Mouse (Mus musculus) gastrocnemius, adult 18-20 months (tissue): ENCODE measurements around the gene Nkiras1. TPM values are rescaled to one million over a fixed set of nuclear protein-coding genes. Genes with fewer than 3 reads are reported as not detected.
"Not testable (repeated sequence)": the region's sequence is repeated elsewhere in the genome, so short reads cannot be mapped to it uniquely, and the experiment has no call there.

Source experiments
- DNase-seq: peaks from one replicate; pipeline ENCODE4 v3.0.0; 2021; ENCODE audit warnings: low spot score
- long read RNA-seq, 2 experiments: library from polyadenylated mRNA; stranded (forward); transcript quantifications; one replicate each; pipeline ENCODE4 v2.0.0; 2021
- total RNA-seq, 2 experiments: library from RNA; stranded (reverse); gene quantifications; 2 replicates each; pipeline ENCODE4 v1.2.3; 2021

Gene Nkiras1
- 10 to 100 TPM; 35.7 to 38.0 TPM for total RNA-seq
- long read RNA-seq, experiment 1, full-length matches to known transcripts: 45 of 56 reads
- long read RNA-seq, experiment 1, partial matches to known transcripts: 2 of 56 reads
- long read RNA-seq, experiment 1, other reads (novel, unspliced or antisense): 9 of 56 reads
- long read RNA-seq, experiment 2, full-length matches to known transcripts: 26 of 37 reads
- long read RNA-seq, experiment 2, partial matches to known transcripts: 1 of 37 reads
- long read RNA-seq, experiment 2, other reads (novel, unspliced or antisense): 10 of 37 reads

DNA sequence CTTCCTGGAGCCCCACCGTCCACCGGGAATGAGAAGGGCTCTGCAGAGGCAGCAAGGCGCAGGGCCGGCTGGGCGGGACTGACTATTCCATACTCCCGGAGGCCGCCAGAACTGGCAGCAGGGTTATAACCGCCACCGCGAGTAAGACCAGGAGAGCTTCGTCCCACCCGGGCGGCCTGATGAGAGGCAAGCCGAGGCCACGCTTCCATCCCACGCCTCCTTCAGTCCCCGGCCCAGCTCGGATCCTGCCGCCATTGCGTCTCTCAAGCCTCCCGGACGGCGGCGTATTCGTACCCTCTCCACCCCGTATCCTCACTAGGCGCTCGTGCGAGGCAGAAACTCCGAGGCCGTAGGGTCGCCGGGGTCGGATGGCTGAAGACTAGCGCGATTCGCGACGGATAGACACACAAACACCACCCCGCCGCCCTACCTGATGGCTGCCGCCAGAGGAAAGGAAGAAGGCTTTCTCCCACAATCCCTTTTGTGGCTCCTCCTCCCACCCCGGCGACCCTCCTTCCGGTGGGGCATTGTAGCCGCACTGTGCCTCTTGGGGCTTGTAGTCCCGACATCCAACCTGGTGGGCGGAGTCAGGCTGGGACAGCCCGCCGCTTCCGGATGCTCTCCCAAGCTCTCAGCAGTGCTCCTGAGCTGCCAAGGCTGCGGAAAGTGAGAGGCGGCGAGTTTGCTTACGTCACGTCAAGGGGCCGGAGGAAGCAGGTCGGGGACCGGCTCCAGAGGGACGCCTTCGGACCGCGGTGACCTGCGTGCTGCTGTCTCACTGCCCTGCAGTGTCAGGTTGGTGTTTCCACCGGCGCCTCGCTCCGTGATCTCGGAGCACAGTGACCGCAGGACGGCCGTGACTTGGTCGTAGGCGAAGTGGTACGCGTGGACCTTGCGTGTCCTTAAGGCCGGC lies at the start of gene Nkiras1, which contains the start of gene Rpl15:
TSS of gene Nkiras1 (plus strand) at position 608 of the 913 bp plus-strand sequence.
TSS of gene Rpl15 (minus strand) at position 863 of the 913 bp plus-strand sequence.
- peak; percentile 99 for DNase-seq

DNA sequence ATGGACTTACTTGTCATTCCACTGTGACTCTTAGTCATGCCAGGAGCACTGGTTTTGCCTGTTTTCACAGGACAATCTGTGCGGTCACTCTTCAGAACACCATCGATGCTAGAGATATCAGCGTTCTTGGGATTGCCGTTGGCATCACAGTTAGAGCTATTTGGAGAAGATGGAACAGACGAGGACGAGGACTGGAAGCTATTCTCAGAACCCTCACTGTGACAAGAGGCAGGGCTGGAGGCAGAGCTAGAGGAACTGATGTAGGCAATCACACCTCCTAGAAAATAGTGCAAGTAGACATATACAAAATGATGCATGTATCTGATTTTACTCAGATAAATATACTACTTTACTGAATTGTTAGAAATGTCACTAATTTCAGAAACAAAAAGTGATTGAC lies 49.0 kb upstream of the Nkiras1 start:
- no peak for DNase-seq

DNA sequence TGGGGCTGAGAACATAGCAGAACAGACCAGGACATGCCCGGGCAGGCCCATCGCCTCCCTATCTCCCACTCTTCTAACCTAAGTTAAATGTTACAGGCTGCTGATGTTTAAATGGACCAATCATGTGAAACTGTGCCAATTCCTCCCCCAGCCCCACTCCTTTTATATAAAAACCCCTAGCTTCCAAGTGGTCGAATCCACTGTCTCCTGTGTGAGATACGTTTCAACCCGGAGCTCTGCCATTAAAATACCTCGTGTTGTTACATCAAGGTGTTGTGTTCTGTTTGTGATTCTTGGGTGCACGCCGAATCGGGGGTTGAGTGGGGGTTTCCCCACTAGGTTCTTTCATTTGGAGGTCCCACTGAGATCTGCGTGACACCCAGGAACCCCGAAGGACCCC lies 45.5 kb upstream of the Nkiras1 start:
- not testable (repeated sequence) for DNase-seq

DNA sequence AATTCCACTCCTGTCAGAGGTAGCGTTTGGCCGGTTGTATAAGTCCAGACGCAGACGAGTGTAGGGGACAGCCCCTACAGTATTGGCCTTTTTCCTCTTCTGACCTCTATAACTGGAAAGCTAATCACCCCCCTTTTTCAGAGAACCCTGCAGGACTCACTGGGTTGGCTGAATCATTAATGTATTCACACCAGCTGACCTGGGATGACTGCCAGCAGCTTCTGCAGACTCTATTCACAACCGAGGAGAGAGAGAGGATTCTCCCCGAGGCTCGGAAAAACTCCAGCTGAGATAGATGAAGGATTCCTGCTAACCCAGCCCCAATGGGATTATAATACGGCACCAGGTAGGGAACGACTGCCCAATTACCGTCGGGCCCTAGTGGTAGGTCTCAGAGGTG lies 44.8 kb upstream of the Nkiras1 start:
- DNase-seq: not testable (repeated sequence)

DNA sequence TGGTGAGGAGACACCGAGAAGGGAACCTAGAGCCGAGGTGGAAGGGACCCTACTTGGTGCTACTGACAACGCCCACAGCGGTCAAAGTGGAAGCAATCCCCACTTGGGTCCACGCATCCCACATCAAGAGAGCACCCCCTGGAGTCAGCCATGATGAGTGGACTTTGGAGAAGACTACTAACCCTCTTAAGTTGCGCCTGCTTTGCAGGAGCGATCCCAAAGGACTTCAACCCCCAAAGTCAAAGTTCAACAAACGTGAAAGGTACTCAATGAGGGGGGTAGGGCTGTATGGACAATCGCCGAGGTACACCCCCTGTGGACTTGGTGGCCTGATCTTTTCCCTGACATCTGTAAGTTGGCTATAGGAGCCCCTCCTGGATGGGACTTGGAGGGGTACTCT lies 41.2 kb upstream of the Nkiras1 start:
- DNase-seq: not testable (repeated sequence)

DNA sequence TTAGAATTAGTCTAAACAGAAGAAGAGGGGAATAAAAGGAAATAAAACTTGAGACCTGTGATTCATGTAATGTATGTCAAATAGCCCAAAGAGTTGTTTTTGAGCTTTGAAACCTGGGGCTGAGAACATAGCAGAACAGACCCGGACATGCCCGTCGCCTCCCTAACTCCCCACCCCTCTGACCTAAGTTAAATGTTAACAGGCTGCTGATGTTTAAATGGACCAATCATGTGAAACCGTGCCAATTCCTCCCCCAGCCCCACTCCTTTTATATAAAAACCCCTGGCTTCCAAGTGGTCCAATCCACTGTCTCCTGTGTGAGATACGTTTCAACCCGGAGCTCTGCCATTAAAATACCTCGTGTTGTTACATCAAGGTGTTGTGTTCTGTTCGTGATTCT lies 39.1 kb upstream of the Nkiras1 start:
- DNase-seq: not testable (repeated sequence)

DNA sequence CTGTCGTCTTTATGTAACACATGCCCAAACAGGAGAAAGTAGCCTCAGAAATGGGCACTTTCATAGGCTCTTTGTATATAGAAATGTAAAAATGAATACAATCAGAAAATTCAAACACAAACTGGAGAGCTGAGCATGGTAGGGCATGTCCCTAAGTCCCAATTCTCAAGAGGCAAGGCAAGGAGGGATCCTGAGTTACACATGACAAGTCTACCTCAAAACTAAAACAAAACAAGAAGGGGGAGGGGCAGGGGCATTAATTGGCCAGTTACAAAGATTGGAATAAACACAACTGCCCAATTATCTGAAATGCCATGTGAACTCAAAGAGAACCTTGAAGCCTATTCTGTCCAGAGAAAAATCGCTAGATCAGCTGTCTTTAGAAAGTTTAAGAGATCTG lies 37.9 kb upstream of the Nkiras1 start:
- DNase-seq: no peak

DNA sequence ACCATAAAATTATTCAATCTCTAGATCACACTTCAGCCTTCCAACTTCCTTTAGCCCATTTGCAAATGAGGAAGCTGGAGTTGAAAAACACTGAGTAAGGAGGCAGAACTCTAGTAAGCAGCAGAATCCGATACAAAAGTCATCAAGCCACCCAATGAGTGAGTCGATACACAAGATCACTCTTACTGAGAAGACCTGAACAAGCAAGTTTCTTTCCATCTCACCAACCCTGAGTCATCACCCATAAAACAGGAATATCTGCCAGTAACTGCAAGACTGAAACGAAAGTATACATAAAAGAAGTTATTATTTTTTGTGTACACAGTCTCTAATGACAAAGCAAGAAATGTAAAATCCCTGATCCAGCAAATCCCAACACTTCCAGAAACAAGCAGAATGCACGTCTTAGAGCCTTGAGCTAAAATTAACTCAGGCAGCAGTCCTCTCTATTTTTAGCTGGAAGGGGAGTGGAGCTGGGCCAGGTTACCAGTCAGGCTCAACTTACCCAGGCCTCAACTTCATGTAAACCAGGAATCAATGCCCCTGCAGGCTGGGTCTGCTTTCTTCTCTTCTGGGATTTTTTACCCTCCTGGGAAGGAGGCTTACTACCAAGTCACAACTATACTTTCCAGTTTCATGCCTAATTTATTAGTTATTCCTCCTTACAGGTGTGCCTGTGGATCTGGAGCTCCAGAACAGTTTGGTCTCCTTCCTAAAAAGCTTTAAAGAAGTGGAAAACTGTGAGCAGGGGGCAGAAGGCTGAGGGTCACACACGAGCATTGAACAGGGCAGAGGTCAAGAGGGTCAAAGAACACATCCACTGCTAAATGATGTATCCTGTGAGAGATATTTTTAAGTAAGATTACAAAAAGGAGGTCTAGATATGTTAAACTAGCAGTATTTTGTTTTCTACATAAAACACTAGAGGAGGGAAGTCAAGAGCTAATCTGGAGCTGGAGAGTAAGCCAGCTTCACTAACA lies 36.7 kb upstream of the Nkiras1 start:
- peak; percentile 72 for DNase-seq

DNA sequence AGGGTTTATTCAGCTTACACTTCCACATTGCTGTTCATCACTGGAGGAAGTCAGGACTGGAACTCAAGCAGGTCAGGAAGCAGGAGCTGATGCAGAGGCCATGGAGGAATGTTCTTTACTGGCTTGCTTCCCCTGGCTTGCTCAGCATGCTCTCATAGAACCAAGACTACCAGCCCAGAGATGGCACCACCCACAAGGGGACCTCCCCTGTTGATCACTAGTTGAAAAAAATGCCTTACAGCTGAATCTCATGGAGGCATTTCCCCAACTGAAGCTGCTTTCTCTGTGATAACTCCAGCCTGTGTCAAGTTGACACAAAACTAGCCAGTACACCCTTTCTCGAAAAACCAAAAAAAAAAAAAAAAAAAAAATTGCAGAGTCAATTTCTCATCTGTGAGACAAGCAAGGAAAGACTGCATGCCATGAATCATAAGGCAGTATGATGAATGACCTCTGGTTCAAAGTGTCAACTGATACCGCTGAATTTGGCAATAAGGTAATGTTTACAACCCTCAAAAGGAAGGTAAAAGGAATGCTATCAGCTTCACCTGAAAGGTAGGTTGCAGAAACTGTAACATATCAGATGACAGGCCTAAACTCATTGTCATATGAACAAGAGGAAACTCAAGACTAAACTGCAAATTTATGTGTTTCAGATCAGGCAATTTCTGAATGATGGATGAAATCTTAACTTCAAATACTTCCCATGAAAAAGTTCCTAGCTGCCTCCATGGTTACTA lies 34.3 kb upstream of the Nkiras1 start:
- DNase-seq: not testable (repeated sequence)

DNA sequence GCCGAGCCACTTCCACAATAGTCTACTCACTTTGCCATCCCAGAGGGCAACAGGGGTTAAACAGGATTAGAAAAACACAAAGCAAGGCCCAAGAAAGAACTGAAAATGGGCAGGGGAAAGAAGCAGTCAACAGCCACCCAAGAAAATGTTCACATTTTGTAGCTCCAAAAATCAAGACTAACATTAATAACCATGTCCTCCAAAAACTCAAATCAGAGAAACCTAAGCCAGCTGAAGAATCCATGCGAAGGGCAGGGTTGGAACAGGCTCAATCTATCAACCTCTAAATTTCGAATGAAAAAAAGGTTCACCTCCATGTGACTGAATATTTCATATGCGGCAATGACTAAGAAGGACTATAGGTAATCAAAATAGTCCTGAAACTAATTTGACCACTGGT lies 33.6 kb upstream of the Nkiras1 start:
- DNase-seq: no peak

DNA sequence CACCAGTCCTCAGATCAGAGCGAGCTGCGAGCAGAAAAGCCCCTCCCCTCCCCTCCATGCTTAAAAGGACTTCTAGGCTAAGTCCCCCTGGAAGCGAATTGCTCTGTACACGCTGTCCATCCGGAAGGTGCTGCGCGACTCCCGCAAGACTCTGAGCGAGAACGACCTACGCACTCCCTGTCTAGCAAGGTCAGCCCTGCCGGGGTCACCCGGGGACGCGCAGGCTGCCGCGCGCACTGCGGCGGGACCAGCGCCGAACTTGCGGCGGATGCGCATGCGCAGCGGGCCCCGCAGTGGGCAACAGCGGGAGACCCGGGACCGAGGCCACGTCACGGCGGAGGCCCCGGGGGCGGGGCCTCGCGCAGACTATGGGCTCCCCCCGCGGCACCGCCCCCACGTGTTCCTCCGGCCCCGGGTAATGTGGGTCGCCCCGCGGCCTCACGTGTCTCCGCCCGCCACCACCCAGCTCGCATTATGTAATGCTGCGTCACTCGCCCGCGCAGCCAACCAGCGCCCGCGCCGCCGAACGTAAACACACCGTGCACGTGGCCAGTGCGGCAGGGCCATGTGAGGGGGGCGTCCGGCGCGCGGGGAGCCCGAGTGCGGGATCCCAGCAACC lies 32.7 kb upstream of the Nkiras1 start:
- DNase-seq: peak; percentile 99

DNA sequence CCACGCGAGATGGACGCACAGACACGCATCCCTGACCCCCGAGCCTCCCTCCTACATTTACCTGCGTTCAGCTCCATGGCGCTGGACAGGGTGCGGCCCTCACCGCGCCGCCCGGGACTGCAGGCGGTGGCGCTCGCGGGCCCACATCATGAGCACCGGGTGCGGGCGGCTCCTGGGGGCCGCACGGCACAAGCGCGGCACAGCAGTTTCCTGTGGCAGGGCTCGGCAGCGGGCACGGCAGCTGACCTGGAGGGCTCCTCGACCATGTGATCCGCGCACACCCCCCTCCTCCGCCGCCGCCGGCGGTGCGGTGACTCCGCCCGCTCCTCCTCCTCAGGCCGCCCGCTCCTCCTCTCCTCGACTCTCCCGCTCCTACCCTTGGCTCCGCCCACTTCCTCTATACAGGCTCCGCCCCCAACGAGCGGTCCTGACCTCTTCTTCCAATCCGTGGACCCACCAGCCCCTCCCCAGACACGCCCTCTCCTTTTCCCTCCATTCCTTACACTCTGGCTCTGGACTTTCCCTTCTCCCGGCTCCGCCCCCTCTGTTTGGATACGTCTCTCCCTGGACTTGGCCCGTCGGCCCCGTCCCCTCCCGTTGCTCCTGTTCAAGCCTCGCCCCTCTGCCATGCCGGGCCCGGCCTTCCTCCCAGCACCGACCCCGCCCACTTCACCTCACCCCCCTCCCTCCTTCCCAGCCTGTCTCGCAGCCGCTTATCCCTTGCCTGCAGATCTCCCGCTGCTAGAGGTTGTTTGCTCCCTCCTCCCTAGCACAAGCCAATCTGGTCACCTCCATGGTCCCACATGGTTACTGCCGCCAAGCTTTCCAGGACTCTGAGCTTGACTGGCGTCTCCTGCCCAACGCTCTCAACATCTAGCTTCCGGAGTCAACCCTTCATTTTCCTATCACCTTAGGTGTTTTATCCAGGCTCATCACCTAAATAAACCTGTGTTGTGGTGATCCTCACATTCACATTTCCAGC lies 31.9 kb upstream of the Nkiras1 start, which contains the start of gene Nr1d2:
TSS of gene Nr1d2 (minus strand) at position 378 of the 982 bp plus-strand sequence.
- peak; percentile 100 for DNase-seq

DNA sequence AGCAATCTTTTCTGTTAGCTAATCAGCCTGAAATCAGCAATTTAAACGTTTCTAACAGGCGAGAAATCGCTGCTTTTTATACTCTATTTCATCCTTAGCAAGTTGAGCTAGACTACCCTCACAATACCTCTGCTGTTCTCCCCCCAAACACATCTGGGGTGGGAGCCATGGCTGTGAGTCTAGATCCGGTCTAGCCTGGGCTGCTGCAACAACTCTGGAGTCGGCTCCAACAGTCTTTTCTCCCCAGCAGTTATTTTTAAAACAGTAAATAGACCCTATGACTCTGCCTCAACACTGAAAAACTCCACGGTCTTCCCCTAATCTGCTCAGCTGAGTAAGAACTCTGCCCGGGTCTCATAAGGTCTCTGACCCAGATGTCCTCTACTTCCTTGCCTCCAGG lies 30.8 kb upstream of the Nkiras1 start:
- DNase-seq: no peak

DNA sequence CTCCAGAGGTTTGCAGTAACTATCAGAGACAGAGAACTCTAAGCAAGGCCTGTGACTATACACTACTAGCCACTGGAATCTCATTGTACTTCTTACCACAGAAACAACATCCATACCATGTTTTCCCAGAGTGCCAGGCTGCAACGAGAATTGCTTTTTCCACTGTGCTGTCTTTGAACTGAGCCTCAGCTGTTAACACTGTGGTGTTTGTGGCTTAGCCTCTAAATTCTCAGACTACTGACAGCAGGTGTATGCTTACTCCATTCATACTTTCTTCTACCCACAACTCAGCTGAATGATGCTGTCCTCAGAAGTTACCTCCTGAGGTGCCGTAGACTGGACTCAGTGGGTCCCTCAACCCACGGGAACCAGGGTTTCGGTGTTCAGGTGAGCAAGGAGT lies 29.1 kb upstream of the Nkiras1 start:
- no peak for DNase-seq

DNA sequence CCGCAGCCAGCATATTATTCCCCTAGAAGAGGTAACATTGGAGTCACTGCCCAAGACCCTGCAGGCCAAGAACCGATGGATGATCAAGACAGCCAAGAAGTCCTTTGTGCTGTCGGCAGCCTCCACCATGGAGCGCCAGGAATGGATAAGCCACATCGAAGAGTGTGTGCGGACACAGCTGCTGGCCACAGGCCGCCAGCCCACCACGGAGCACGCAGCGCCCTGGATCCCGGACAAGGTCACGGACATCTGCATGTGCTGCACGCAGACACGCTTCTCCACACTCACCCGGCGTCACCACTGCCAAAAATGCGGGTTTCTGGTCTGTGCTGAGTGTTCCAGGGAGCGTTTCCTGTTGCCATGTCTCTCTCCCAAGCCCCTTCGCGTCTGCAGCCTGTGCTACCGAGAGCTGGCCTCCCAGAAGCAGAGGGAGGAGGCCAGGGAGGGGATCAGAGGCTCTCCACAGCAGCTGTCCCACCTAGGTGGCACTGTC lies 28.3 kb upstream of the Nkiras1 start:
- no peak for DNase-seq

DNA sequence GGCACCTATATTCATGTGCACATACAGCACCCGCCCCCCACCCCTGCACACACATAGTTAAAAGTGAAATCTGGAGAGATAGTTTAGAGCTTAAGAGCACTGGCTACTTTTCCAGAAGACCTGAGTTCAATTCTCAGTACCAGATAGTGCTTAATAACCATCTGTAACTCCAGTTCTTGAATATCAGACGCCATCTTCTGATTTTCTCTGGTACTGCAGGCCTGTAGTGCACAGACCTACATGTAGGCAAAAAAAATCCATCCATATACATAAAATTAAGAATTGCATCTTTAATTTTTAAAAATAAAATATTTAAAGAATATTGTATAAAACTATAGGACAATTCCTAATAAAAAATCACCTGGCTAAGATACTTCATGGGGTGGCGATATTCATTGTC lies 9.7 kb upstream of the Nkiras1 start:
- no peak for DNase-seq

DNA sequence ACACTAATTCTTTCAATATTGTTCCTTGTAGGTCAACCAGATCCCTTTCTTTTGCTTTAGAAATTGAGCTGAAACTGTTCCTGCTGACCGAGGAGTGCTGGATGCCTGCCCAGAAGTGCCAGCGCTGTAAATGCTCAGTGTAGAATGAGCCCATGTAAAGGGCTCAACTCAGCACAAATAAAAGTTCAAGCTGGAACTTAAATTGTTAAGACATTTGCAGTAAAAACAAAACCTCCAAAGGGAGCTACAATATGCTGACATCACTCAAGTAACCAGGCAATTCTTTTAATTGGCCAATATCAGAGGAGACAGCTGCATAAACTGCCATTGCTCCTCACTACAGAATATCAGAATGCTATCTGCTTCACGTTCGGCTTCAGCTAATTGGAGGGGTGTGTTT lies 7.5 kb upstream of the Nkiras1 start:
- no peak for DNase-seq

DNA sequence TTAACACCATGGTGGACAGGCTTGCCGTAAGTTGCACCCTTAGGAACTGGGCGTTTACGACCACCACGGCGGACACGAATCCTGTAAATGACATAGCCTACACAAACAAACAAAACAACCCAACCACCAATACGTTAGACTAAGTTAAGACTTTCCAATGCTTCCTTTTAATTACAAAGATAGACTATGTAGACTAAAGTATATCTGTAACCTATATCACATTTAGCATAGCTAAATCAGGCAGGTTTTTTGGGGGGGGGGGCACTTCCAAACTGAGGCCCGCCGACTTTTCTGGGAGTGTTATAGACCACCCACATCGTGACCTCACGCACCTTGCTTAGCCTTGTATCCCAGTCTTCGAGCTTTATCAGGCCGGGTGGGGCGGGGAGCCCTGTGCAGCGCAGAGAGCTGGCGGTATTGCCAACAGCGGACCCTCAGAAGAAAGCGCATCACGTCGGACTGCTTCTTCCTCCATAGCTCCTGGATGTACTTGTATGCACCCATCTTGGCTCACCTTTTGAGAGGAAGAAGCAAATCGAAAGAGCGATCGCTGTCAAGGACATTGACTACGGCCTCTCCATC lies 898 bp upstream of the Nkiras1 start:
- not testable (repeated sequence) for DNase-seq
